Mouse (Mus musculus): ENCODE measurements around the gene Cbx7. TPM values are rescaled to one million over a fixed set of nuclear protein-coding genes. Genes with fewer than 3 reads are reported as not detected.
"Not testable (repeated sequence)": the region's sequence is repeated elsewhere in the genome, so short reads cannot be mapped to it uniquely, and the experiment has no call there.

The Cbx7 gene
- polyA plus RNA-seq, 3 experiments from 2014 or later = 13.3 to 48.6 (median 38.5) TPM

GRCm38 (mm10) chr15:79946790-79947189, 24.1 kb downstream of the Cbx7 start:
- ATAC-seq = no peak

GRCm38 (mm10) chr15:79946022-79946421, 24.9 kb downstream of the Cbx7 start:
- ATAC-seq = peak; percentile 58

- no peak for ATAC-seq
Observed at GRCm38 (mm10) chr15:79944948-79945347, 26.0 kb downstream of the Cbx7 start.

- no peak for ATAC-seq
Observed at GRCm38 (mm10) chr15:79943584-79943983, 27.3 kb downstream of the Cbx7 start.

- no peak for ATAC-seq
Observed at GRCm38 (mm10) chr15:79942541-79942940, 28.4 kb downstream of the Cbx7 start.

- ATAC-seq = peak; percentile 71
Observed at GRCm38 (mm10) chr15:79940932-79941331, 30.0 kb downstream of the Cbx7 start.

GRCm38 (mm10) chr15:79939913-79940312, 31.0 kb downstream of the Cbx7 start:
- no peak for ATAC-seq

GRCm38 (mm10) chr15:79939501-79939900, 31.4 kb downstream of the Cbx7 start:
- not testable (repeated sequence) for ATAC-seq

- ATAC-seq = no peak
Observed at GRCm38 (mm10) chr15:79939020-79939419, 31.9 kb downstream of the Cbx7 start.

- ATAC-seq = no peak
Observed at GRCm38 (mm10) chr15:79936374-79936751, 34.6 kb downstream of the Cbx7 start.

GRCm38 (mm10) chr15:79935654-79936373, 35.1 kb downstream of the Cbx7 start:
- no peak for ATAC-seq

GRCm38 (mm10) chr15:79934776-79935175, 36.1 kb downstream of the Cbx7 start:
- no peak for ATAC-seq

GRCm38 (mm10) chr15:79933670-79934514, 37.0 kb downstream of the Cbx7 start:
- no peak for ATAC-seq

GRCm38 (mm10) chr15:79933052-79933669, 37.8 kb downstream of the Cbx7 start:
- no peak for ATAC-seq

- ATAC-seq = peak; percentile 69
Observed at GRCm38 (mm10) chr15:79932323-79932987, 38.5 kb downstream of the Cbx7 start.

GRCm38 (mm10) chr15:79931496-79932141, 39.3 kb downstream of the Cbx7 start:
- ATAC-seq = no peak

GRCm38 (mm10) chr15:79929734-79930133, 41.2 kb downstream of the Cbx7 start:
- no peak for ATAC-seq

GRCm38 (mm10) chr15:79928736-79929135, 42.2 kb downstream of the Cbx7 start:
- no peak for ATAC-seq

- no peak for ATAC-seq
Observed at GRCm38 (mm10) chr15:79928316-79928715, 42.6 kb downstream of the Cbx7 start.

GRCm38 (mm10) chr15:79927637-79928122, 43.2 kb downstream of the Cbx7 start:
- ATAC-seq = peak; percentile 76

GRCm38 (mm10) chr15:79926856-79927416, 44.0 kb downstream of the Cbx7 start:
- peak; percentile 6 for ATAC-seq

GRCm38 (mm10) chr15:79919787-79920186, 51.1 kb downstream of the Cbx7 start:
- ATAC-seq = no peak

Measured in inflammation-experienced regulatory T-cells, adult 6 months (primary cell).